Mouse (Mus musculus) heart, postnatal 0 days (tissue): Measurements from ENCODE around the gene Zbtb21.

Experiments used
- CTCF ChIP-seq: IDR thresholded peaks from 2 replicates; pipeline ENCODE4 v1.5.1; 2016; ENCODE audit warnings: antibody characterized with exemption, control low read depth, low read depth
- EP300 ChIP-seq: IDR thresholded peaks from 2 replicates; pipeline ENCODE4 v1.6.1; 2016; ENCODE audit warnings: antibody characterized with exemption, low read depth

DNA sequence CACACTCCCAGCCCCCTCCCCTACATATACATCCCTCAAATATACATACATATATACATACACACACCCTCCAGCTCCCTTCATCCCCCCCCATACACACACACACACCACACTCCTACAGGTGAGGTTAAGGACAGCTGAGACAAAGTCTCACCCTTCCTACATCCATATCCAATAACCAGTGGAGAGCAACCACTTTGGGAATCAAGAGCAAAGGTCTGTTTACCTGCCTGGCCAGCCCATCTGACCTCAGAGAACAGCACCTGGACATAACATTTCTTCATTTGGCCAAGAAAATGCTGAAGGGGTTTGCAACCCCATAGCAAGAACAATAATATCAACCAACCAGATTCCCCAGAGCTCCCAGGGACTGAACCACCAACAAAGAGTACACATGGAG is 56.1 kb downstream of the Zbtb21 start:
- TF ChIP-seq EP300 = no peak
- TF ChIP-seq CTCF = no peak
